Mouse (Mus musculus): ENCODE measurements at regions not wholly inside any gene's neighbourhood (a gene's known extent, or its start where the extent isn't known, plus 50 kb on each side); places are given as distances from the start of the nearest gene placed in this dataset.
A peak's percentile ranks its signal among the peaks of the same experiment; 100 is the strongest.

GRCm38 (mm10) chr13:5248671-5249391, 612.5 kb upstream of the Klf6 start:
- ATAC-seq (replicated peaks; ENCODE audit: extremely low read depth, insufficient read depth, low FRiP score) = peak; percentile 88
- Histone ChIP-seq H3K4me2 (ENCODE audit: low read depth, low read length) (no peak overlapping the region), H3K27me3 (ENCODE audit: control insufficient read depth, insufficient read depth, low read length) (no peaks in the 10 kb centered on the region), H3K9me3 (replicated peaks; ENCODE audit: control insufficient read depth, low read length) (peaks cover 2% of the 10 kb centered on the region; the same call in 1 of the 2 replicates), H3K27ac (ENCODE audit: low read length) (peak overlapping the region; percentile 44), H3K9ac (ENCODE audit: low read length) (no peak overlapping the region), H3K4me3 (ENCODE audit: low read length) (no peak overlapping the region), H3K36me3 (ENCODE audit: control insufficient read depth, insufficient read depth) (no peaks in the 10 kb centered on the region), H3K4me1 (ENCODE audit: control insufficient read depth, insufficient read depth, low read length) (peaks cover 7% of the 10 kb centered on the region)
- 15% methylated on average over 3 of the region's 3 CpGs for WGBS

GRCm38 (mm10) chr13:5257891-5258660, 603.2 kb upstream of the Klf6 start:
- Histone ChIP-seq H3K9me3 (replicated peaks; ENCODE audit: control insufficient read depth, low read length) (no peaks in the 10 kb centered on the region), H3K36me3 (ENCODE audit: control insufficient read depth, insufficient read depth) (no peaks in the 10 kb centered on the region), H3K27me3 (ENCODE audit: control insufficient read depth, insufficient read depth, low read length) (no peaks in the 10 kb centered on the region), H3K4me3 (ENCODE audit: low read length) (no peak overlapping the region), H3K27ac (ENCODE audit: low read length) (no peak overlapping the region), H3K4me2 (ENCODE audit: low read depth, low read length) (no peak overlapping the region), H3K4me1 (ENCODE audit: control insufficient read depth, insufficient read depth, low read length) (no peaks in the 10 kb centered on the region), H3K9ac (ENCODE audit: low read length) (no peak overlapping the region)
- no peak for ATAC-seq (replicated peaks; ENCODE audit: extremely low read depth, insufficient read depth, low FRiP score)
- WGBS = 72% methylated on average over 6 of the region's 6 CpGs

GRCm38 (mm10) chr13:5259760-5260159, 601.5 kb upstream of the Klf6 start:
- Histone ChIP-seq H3K36me3 (ENCODE audit: control insufficient read depth, insufficient read depth) (no peaks in the 10 kb centered on the region), H3K9ac (ENCODE audit: low read length) (no peak overlapping the region), H3K27ac (ENCODE audit: low read length) (no peak overlapping the region), H3K4me1 (ENCODE audit: control insufficient read depth, insufficient read depth, low read length) (no peaks in the 10 kb centered on the region), H3K27me3 (ENCODE audit: control insufficient read depth, insufficient read depth, low read length) (no peaks in the 10 kb centered on the region), H3K4me3 (ENCODE audit: low read length) (no peak overlapping the region), H3K4me2 (ENCODE audit: low read depth, low read length) (no peak overlapping the region), H3K9me3 (replicated peaks; ENCODE audit: control insufficient read depth, low read length) (no peaks in the 10 kb centered on the region)
- no peak for ATAC-seq (replicated peaks; ENCODE audit: extremely low read depth, insufficient read depth, low FRiP score)
- 69% methylated on average over 3 of the region's 3 CpGs for WGBS

GRCm38 (mm10) chr13:5272506-5273192, 588.6 kb upstream of the Klf6 start:
- Histone ChIP-seq H3K4me1 (ENCODE audit: control insufficient read depth, insufficient read depth, low read length) (no peaks in the 10 kb centered on the region), H3K27me3 (ENCODE audit: control insufficient read depth, insufficient read depth, low read length) (no peaks in the 10 kb centered on the region), H3K4me3 (ENCODE audit: low read length) (no peak overlapping the region), H3K9ac (ENCODE audit: low read length) (no peak overlapping the region), H3K27ac (ENCODE audit: low read length) (no peak overlapping the region), H3K36me3 (ENCODE audit: control insufficient read depth, insufficient read depth) (no peaks in the 10 kb centered on the region), H3K9me3 (replicated peaks; ENCODE audit: control insufficient read depth, low read length) (no peaks in the 10 kb centered on the region), H3K4me2 (ENCODE audit: low read depth, low read length) (no peak overlapping the region)
- 47% methylated on average over 1 of the region's 1 CpGs for WGBS
- ATAC-seq (replicated peaks; ENCODE audit: extremely low read depth, insufficient read depth, low FRiP score) = no peak

GRCm38 (mm10) chr13:5276564-5276963, 584.7 kb upstream of the Klf6 start:
- H3K9me3 ChIP-seq (replicated peaks; ENCODE audit: control insufficient read depth, low read length) = no peaks in the 10 kb centered on the region
- H3K27me3 ChIP-seq (ENCODE audit: control insufficient read depth, insufficient read depth, low read length) = no peaks in the 10 kb centered on the region
- no peak for ATAC-seq (replicated peaks; ENCODE audit: extremely low read depth, insufficient read depth, low FRiP score)
- no peak overlapping the region for H3K27ac ChIP-seq (ENCODE audit: low read length)
- no peak overlapping the region for H3K4me3 ChIP-seq (ENCODE audit: low read length)
- WGBS = 62% methylated on average over 1 of the region's 1 CpGs
- no peaks in the 10 kb centered on the region for H3K36me3 ChIP-seq (ENCODE audit: control insufficient read depth, insufficient read depth)
- no peaks in the 10 kb centered on the region for H3K4me1 ChIP-seq (ENCODE audit: control insufficient read depth, insufficient read depth, low read length)
- no peak overlapping the region for H3K4me2 ChIP-seq (ENCODE audit: low read depth, low read length)
- no peak overlapping the region for H3K9ac ChIP-seq (ENCODE audit: low read length)

- 73% methylated on average over 1 of the region's 1 CpGs for WGBS
- Histone ChIP-seq H3K4me1 (ENCODE audit: control insufficient read depth, insufficient read depth, low read length) (peaks cover 2% of the 10 kb centered on the region; the same call in 1 of the 2 replicates), H3K4me2 (ENCODE audit: low read depth, low read length) (no peak overlapping the region), H3K9me3 (replicated peaks; ENCODE audit: control insufficient read depth, low read length) (no peaks in the 10 kb centered on the region), H3K27ac (ENCODE audit: low read length) (no peak overlapping the region), H3K9ac (ENCODE audit: low read length) (no peak overlapping the region), H3K4me3 (ENCODE audit: low read length) (no peak overlapping the region), H3K27me3 (ENCODE audit: control insufficient read depth, insufficient read depth, low read length) (no peaks in the 10 kb centered on the region), H3K36me3 (ENCODE audit: control insufficient read depth, insufficient read depth) (no peaks in the 10 kb centered on the region)
- no peak for ATAC-seq (replicated peaks; ENCODE audit: extremely low read depth, insufficient read depth, low FRiP score)
Observed at GRCm38 (mm10) chr13:5289753-5290449, 571.4 kb upstream of the Klf6 start.

GRCm38 (mm10) chr13:5302141-5302540, 559.1 kb upstream of the Klf6 start:
- no peaks in the 10 kb centered on the region for H3K27me3 ChIP-seq (ENCODE audit: control insufficient read depth, insufficient read depth, low read length)
- ATAC-seq (replicated peaks; ENCODE audit: extremely low read depth, insufficient read depth, low FRiP score) = 0 out of 2 replicates have a peak, but pooled peaks have one; percentile 45
- peak overlapping the region; percentile 40; the same call in 1 of the 2 replicates for H3K27ac ChIP-seq (ENCODE audit: low read length)
- 36% methylated on average over 1 of the region's 1 CpGs for WGBS
- no peak overlapping the region for H3K4me3 ChIP-seq (ENCODE audit: low read length)
- H3K9ac ChIP-seq (ENCODE audit: low read length) = no peak overlapping the region
- no peak overlapping the region for H3K4me2 ChIP-seq (ENCODE audit: low read depth, low read length)
- no peaks in the 10 kb centered on the region for H3K9me3 ChIP-seq (replicated peaks; ENCODE audit: control insufficient read depth, low read length)
- H3K36me3 ChIP-seq (ENCODE audit: control insufficient read depth, insufficient read depth) = no peaks in the 10 kb centered on the region
- 0 out of 2 replicates have a peak, but pooled peaks cover 4% of the 10 kb centered on the region for H3K4me1 ChIP-seq (ENCODE audit: control insufficient read depth, insufficient read depth, low read length)

- no peak overlapping the region for H3K4me3 ChIP-seq (ENCODE audit: low read length)
- H3K27ac ChIP-seq (ENCODE audit: low read length) = no peak overlapping the region
- 67% methylated on average over 4 of the region's 4 CpGs for WGBS
- no peaks in the 10 kb centered on the region for H3K27me3 ChIP-seq (ENCODE audit: control insufficient read depth, insufficient read depth, low read length)
- H3K4me1 ChIP-seq (ENCODE audit: control insufficient read depth, insufficient read depth, low read length) = 0 out of 2 replicates have a peak, but pooled peaks cover 4% of the 10 kb centered on the region
- no peak overlapping the region for H3K9ac ChIP-seq (ENCODE audit: low read length)
- no peak for ATAC-seq (replicated peaks; ENCODE audit: extremely low read depth, insufficient read depth, low FRiP score)
- H3K4me2 ChIP-seq (ENCODE audit: low read depth, low read length) = no peak overlapping the region
- H3K9me3 ChIP-seq (replicated peaks; ENCODE audit: control insufficient read depth, low read length) = no peaks in the 10 kb centered on the region
- H3K36me3 ChIP-seq (ENCODE audit: control insufficient read depth, insufficient read depth) = no peaks in the 10 kb centered on the region
Observed at GRCm38 (mm10) chr13:5306688-5307087, 554.6 kb upstream of the Klf6 start.

Data from heart, embryonic 16.5 days (tissue).